Mouse (Mus musculus): ENCODE measurements around the gene Dna2. TPM values are rescaled to one million over a fixed set of nuclear protein-coding genes. Genes with fewer than 3 reads are reported as not detected.

Gene Dna2
- polyA plus RNA-seq, 1 experiment, result 6.9 TPM

DNA sequence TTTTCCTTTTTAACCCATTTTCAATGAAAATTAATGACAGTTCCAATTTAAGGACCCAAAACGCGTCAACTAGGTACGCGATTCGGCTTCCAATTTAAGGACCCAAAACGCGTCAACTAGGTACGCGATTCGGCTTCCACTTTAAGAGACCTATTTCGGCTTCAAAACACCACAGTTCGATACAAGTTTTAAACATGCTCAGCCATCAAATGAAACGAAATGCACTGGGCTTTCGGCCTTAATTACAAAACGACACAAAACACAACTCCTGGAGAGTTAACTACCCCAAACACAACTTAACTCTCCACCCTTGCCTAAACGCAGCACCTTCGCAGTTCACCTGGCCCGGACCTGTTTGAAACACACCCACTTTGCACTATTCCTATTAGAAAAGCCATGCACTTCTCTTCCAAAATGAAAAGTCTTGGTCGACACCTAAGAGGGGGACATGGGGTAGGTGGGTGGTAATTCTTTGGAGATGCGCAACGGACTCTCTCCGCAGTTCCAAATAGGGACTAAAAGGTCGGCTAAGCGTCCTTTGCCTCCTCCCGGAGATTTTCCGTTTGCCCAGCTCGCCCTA lies 75.8 kb downstream of the Dna2 start:
- Histone ChIP-seq H3K27me3 (replicated peaks; ENCODE audit: control insufficient read depth, insufficient read depth, low read length) (no peaks in the 10 kb centered on the region), H3K4me1 (ENCODE audit: control insufficient read depth, insufficient read depth, low read length) (peaks cover 8% of the 10 kb centered on the region), H3K36me3 (ENCODE audit: control insufficient read depth, insufficient read depth, low read length) (peaks cover 4% of the 10 kb centered on the region), H3K27ac (ENCODE audit: insufficient read depth, low read depth, low read length) (peak overlapping the region; percentile 99), H3K4me3 (ENCODE audit: insufficient read depth, low read depth, low read length) (peak overlapping the region; percentile 92)
- peak; percentile 26 for DNase-seq
- WGBS, result under 1% methylated on average over 27 of the region's 27 CpGs
- TF ChIP-seq CTCF (conservative IDR thresholded peaks at IDR 0.05; ENCODE audit: insufficient read depth, insufficient read length, low read depth, low read length), result no peak
- no peak for TF ChIP-seq POLR2A (IDR thresholded peaks at IDR 0.05; ENCODE audit: low read depth, low read length)

DNA sequence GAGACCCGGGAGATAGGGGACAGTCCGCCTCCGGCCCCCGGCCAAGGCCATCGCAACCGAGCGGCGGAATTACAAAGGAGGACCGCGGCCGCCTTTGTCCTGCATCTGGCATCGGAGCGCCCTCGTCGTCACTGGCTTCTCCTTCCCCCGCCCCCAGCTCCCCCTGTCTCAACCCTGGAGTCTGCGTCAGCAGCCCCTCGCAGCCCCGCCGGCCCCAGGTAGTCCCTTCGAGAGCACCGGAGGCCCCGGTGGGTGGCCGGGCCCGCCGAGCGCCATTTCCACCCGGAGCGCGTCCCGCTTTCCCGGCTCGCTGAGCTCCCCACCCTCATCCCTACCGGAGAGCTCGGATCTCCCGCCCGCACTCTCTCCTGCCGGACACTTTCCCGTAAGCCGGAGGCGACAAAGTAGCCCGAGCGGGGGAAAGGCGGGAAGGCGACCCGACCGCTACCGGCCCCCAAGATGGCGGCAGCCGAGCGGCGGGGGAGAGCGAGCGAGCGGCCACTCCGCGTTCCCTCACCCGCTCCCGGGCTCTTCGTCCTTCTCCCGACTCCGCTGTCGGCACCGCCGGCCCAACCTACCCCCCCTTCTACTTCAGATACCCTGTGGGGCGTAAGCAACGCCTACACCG lies 76.4 kb downstream of the Dna2 start:
- Histone ChIP-seq H3K4me1 (ENCODE audit: control insufficient read depth, insufficient read depth, low read length) (peaks cover 8% of the 10 kb centered on the region), H3K27me3 (replicated peaks; ENCODE audit: control insufficient read depth, insufficient read depth, low read length) (no peaks in the 10 kb centered on the region), H3K36me3 (ENCODE audit: control insufficient read depth, insufficient read depth, low read length) (no peaks in the 10 kb centered on the region), H3K27ac (ENCODE audit: insufficient read depth, low read depth, low read length) (peak overlapping the region; percentile 99), H3K4me3 (ENCODE audit: insufficient read depth, low read depth, low read length) (peak overlapping the region; percentile 92)
- TF ChIP-seq POLR2A (IDR thresholded peaks at IDR 0.05; ENCODE audit: low read depth, low read length), result no peak
- no peak for TF ChIP-seq CTCF (conservative IDR thresholded peaks at IDR 0.05; ENCODE audit: insufficient read depth, insufficient read length, low read depth, low read length)
- DNase-seq, result peak; percentile 65
- under 1% methylated on average over 67 of the region's 68 CpGs for WGBS

Other genes starting within 250 kb of the Dna2 start
- 0.16 and 0.33 TPM in 2 replicates for gene Stox1, start 220.9 kb upstream of the Dna2 start, polyA plus RNA-seq (2012; rRNA removed)
- 58.6 and 65.2 TPM in 2 replicates for gene Ccar1, start 154.7 kb upstream of the Dna2 start, polyA plus RNA-seq (2012; rRNA removed)
- 1.4 and 1.7 TPM in 2 replicates for gene Tet1, start 38.0 kb upstream of the Dna2 start, polyA plus RNA-seq (2012; rRNA removed)
- 105 and 143 TPM in 2 replicates for gene Slc25a16, start 26.4 kb upstream of the Dna2 start, polyA plus RNA-seq (2012; rRNA removed)
- gene Rufy2, start 33.2 kb downstream of the Dna2 start, polyA plus RNA-seq (2012; rRNA removed), result 3.3 and 4.0 TPM in 2 replicates
- gene Hnrnph3, start 77.2 kb downstream of the Dna2 start, polyA plus RNA-seq (2012; rRNA removed), result 14.7 and 25.0 TPM in 2 replicates
- gene Pbld2, start 77.3 kb downstream of the Dna2 start, polyA plus RNA-seq (2012; rRNA removed), result 22.4 and 25.5 TPM in 2 replicates
- 163 and 168 TPM in 2 replicates for gene Pbld1, start 113.1 kb downstream of the Dna2 start, polyA plus RNA-seq (2012; rRNA removed)
- gene Atoh7, start 152.6 kb downstream of the Dna2 start, polyA plus RNA-seq (2012; rRNA removed), result 0.19 and 0.28 TPM in 2 replicates